Mouse (Mus musculus): ENCODE data around the gene Naa80.

- TF ChIP-seq POLR2A (IDR thresholded peaks at IDR 0.05; ENCODE audit: low read depth, low read length) (no peak), CTCF (IDR thresholded peaks at IDR 0.05; ENCODE audit: extremely low read depth, insufficient read depth, insufficient read length, insufficient replicate concordance) (no peak)
These were observed 2.9 kb downstream of the Naa80 start for GRCm38 (mm10) chr9:107581584-107581983.
